Mouse (Mus musculus) 416B (cell line): Measurements from ENCODE around the gene Bhlhb9.

Experiments
- DNase-seq: peaks from one replicate; pipeline ENCODE4 v3.0.0; 2011; ENCODE audit warnings: low read depth

The Bhlhb9 gene

DNA sequence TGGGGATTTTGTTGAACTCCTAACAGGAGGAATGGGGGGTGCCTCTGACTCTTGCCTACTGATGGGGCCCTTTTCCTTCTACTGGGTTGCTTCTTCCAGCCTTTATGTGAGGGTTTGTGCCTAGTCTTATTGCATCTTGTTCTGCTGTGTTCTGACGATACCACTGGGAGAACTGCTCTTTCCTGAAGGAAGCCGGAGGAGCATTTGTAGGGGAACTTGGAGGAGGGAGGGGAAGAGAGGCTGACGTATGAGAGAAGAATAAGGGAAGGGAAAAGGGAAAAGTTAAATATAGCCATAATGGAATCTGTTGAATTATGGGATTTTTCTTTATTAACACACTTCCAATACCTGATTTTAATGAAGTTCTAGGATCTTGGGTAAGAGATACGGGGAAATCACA is 119.2 kb downstream of the Bhlhb9 start:
- no peak for DNase-seq

DNA sequence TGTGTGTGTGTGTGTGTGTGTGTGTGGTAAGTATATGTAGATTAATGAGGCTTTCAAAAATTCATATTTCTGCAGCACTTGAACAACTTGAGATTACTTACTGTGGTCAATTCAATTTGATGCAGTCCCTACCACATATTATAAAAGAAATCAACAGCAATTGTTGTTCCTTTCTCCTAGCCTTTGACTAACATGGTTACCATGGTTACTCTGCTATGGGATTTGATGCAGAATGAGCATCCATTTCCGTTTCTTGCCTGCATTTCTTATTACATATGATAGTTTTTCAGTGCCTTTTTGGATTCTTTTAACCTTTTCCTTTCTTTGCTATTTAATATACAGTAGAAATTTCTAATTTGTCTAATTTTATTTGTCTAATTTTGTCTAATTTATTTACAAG is 119.7 kb downstream of the Bhlhb9 start:
- DNase-seq: no peak

DNA sequence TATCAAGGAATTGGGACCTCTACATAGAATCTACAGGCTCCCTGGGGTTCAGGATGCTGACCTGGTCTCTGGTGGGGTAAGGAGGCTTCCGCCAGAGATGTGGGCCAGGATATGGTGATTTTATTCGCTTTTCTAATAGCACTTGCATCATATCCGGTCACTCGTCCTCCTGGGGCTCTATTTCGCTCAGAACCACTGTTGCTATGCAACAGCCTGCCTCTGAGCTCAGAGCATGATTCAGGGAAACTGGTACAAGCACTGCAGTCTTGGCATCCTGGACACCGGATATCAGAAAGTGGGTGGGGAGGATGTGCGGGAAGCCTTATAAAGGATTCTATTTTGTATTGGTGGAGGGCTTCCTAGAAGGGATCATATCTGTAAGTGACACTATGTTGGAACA is 124.8 kb downstream of the Bhlhb9 start:
- DNase-seq: no peak

GRCm38 (mm10) chrX:135925911-135926310 is 128.5 kb downstream of the Bhlhb9 start:
- no peak for DNase-seq

DNA sequence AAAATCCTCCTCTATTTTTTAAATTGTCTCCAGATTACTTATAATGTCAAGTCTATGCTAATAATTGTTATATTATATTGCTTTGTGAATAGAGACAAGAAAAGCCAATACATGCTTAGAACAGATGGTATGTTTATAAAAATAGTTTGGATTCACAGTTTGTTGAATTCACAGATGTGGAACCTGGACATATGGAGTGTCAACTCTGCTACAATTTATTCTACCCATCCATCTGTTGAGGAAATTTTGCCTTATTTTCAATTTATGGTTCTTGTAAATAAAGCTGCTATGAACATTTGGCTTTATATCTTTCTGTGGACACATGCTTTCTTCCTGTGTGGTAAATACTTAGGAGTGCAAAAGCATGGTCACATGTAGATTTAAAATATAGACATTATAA is 131.2 kb downstream of the Bhlhb9 start:
- DNase-seq: no peak

DNA sequence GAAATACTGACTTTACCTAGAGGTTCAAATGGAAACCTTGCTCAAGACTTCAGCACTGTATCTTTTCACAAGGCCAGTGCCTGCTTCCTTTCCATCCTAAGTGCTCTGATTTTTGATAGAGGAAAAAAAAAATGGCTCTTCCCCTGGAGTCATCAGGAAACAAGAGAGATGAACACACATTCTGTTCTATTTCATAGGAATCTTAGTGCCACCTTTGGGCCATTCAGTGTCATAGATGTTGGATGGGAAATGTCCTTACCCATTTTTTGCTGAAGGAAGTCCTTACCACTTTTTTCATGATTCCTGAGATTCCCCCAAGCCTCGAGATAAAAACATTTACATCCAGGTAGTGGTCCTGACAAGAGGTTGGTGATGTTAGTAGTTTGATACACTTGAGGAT is 139.1 kb downstream of the Bhlhb9 start:
- DNase-seq: no peak
